Mouse (Mus musculus): Measurements from ENCODE around the gene Lpar2. TPM values are rescaled to one million over a fixed set of nuclear protein-coding genes. Genes with fewer than 3 reads are reported as not detected.

Lpar2 gene
- 0.08 TPM in 1 of 2 replicates, not detected in the other for polyA plus RNA-seq (2012; ENCODE audit: insufficient read depth, low replicate concordance)

GRCm38 (mm10) chr8:69822386-69823191 lies at the start of gene Lpar2:
TSS of gene Lpar2 (plus strand) at chr8:69822429.
- Histone ChIP-seq H3K27me3 (replicated peaks) (peaks cover 47% of the 10 kb centered on the region), H3K36me3 (replicated peaks; ENCODE audit: low read length) (peaks cover 30% of the 10 kb centered on the region), H3K9me3 (no peaks in the 10 kb centered on the region), H3K4me3 (replicated peaks) (peak within 1 kb of the TSS; percentile 89), H3K4me1 (peaks cover 25% of the 10 kb centered on the region)
- TF ChIP-seq GATA1 (IDR thresholded peaks at IDR 0.05; ENCODE audit: borderline replicate concordance, low read length) (no peak), FLI1 (IDR thresholded peaks at IDR 0.05; ENCODE audit: low read length) (no peak)

DNA sequence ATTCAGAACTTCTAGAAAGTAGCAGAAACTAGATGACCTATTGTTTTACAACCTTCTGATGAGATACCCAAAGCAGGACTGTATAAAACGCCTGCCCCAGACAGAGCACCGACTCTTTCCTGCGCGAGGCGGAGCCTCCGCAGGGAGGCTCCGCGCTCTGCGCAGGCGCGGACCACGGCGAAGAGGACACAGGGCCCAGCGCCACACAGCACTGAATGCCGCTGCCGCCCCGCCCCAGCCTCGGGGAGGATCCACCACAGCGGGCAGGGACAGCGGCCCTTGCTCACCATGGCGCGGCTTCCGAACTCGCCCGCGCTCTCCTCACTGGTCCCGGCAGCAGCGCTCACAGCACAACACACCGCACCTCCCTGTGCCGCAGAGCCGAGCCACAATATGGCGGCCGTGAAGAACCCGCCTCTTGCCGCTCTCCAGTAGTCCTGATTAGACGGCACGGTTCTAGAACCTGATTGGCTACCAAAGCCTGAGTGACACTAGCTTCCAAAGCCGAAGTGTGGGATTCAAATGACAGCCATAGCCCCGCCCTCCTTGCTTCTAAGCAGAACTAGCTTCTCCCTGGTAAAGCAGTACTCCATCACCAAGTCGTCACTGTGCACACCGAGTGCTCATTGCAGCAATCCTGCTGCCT lies 47.6 kb upstream of the Lpar2 start, which contains the start of gene Gm20422:
Gene Gm20422 (minus strand): TSS at position 384 of the 646 bp plus-strand sequence.
- no peak for TF ChIP-seq GATA1 (IDR thresholded peaks at IDR 0.05; ENCODE audit: borderline replicate concordance, low read length)
- TF ChIP-seq FLI1 (IDR thresholded peaks at IDR 0.05; ENCODE audit: low read length) = no peak
- H3K36me3 ChIP-seq (replicated peaks; ENCODE audit: low read length) = peaks cover 31% of the 10 kb centered on the region
- H3K27me3 ChIP-seq (replicated peaks) = no peaks in the 10 kb centered on the region
- peak within 1 kb of the TSS; percentile 98 for H3K4me3 ChIP-seq (replicated peaks)
- peaks cover 55% of the 10 kb centered on the region for H3K4me1 ChIP-seq
- H3K9me3 ChIP-seq = no peaks in the 10 kb centered on the region

DNA sequence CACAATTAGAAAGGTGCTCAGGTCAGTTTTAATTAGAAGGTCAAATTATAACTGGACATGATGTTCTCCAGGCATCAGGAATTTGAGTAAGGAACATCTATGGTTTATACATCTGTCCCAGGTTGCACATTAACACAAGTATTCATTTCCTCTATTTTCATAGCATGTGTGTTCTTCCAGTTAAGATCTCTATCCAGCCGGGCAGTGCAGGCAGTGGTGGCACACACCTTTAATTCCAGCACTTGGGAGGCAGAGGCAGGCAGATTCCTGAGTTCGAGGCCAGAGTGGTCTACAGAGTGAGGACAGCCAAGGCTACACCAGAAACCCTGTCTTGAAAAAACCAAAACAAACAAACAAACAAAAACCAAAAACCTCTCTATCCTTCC lies 47.1 kb upstream of the Lpar2 start:
- H3K4me3 ChIP-seq (replicated peaks) = peak overlapping the region; percentile 98
- no peaks in the 10 kb centered on the region for H3K9me3 ChIP-seq
- peaks cover 26% of the 10 kb centered on the region for H3K36me3 ChIP-seq (replicated peaks; ENCODE audit: low read length)
- no peak for TF ChIP-seq GATA1 (IDR thresholded peaks at IDR 0.05; ENCODE audit: borderline replicate concordance, low read length)
- no peak for TF ChIP-seq FLI1 (IDR thresholded peaks at IDR 0.05; ENCODE audit: low read length)
- H3K4me1 ChIP-seq = peaks cover 55% of the 10 kb centered on the region
- no peaks in the 10 kb centered on the region for H3K27me3 ChIP-seq (replicated peaks)

- Histone ChIP-seq H3K9me3 (no peaks in the 10 kb centered on the region), H3K27me3 (replicated peaks) (no peaks in the 10 kb centered on the region), H3K4me3 (replicated peaks) (no peak overlapping the region), H3K4me1 (peaks cover 48% of the 10 kb centered on the region), H3K36me3 (replicated peaks; ENCODE audit: low read length) (peaks cover 10% of the 10 kb centered on the region)
- TF ChIP-seq GATA1 (IDR thresholded peaks at IDR 0.05; ENCODE audit: borderline replicate concordance, low read length) (no peak), FLI1 (IDR thresholded peaks at IDR 0.05; ENCODE audit: low read length) (no peak)
Measured at GRCm38 (mm10) chr8:69777111-69777510, 45.1 kb upstream of the Lpar2 start.

- Histone ChIP-seq H3K27me3 (replicated peaks) (no peaks in the 10 kb centered on the region), H3K4me3 (replicated peaks) (peak overlapping the region; percentile 79)
Measured at GRCm38 (mm10) chr8:69789105-69789504, 33.1 kb upstream of the Lpar2 start.

DNA sequence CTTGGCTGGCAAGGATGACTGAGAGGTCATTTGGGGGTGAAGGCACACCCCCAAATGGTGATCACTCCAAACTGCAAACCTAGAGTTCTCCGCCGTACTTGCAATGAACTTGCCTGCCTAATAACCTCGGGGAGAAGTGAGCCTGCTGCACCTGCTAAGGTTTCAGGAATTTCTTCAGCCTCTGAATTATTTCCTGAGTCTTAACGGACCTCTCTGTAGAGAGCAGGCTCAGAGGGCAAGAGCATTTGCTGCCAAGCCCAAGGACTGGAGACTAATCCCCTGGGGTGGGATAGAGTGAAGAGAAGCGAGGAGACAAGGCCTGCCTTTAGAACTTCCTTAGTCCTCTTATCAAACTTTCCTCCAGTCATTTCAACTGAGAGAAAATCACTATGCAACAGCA lies 32.5 kb upstream of the Lpar2 start:
- Histone ChIP-seq H3K4me1 (peaks cover 49% of the 10 kb centered on the region), H3K4me3 (replicated peaks) (peak overlapping the region; percentile 98), H3K27me3 (replicated peaks) (no peaks in the 10 kb centered on the region), H3K9me3 (no peaks in the 10 kb centered on the region), H3K36me3 (replicated peaks; ENCODE audit: low read length) (peaks cover 22% of the 10 kb centered on the region)
- TF ChIP-seq GATA1 (IDR thresholded peaks at IDR 0.05; ENCODE audit: borderline replicate concordance, low read length) (no peak), FLI1 (IDR thresholded peaks at IDR 0.05; ENCODE audit: low read length) (no peak)

More at GRCm38 (mm10) chr8:69789105-69789504, 33.1 kb upstream of the Lpar2 start:
- Histone ChIP-seq H3K36me3 (replicated peaks; ENCODE audit: low read length) (peaks cover 15% of the 10 kb centered on the region), H3K9me3 (no peaks in the 10 kb centered on the region), H3K4me1 (peaks cover 45% of the 10 kb centered on the region)
- no peak for TF ChIP-seq FLI1 (IDR thresholded peaks at IDR 0.05; ENCODE audit: low read length)
- no peak for TF ChIP-seq GATA1 (IDR thresholded peaks at IDR 0.05; ENCODE audit: borderline replicate concordance, low read length)

- H3K4me3 ChIP-seq (replicated peaks) = peak overlapping the region; percentile 98
- H3K27me3 ChIP-seq (replicated peaks) = no peaks in the 10 kb centered on the region
- H3K4me1 ChIP-seq = peaks cover 52% of the 10 kb centered on the region
- TF ChIP-seq GATA1 (IDR thresholded peaks at IDR 0.05; ENCODE audit: borderline replicate concordance, low read length) = no peak
- no peak for TF ChIP-seq FLI1 (IDR thresholded peaks at IDR 0.05; ENCODE audit: low read length)
- H3K36me3 ChIP-seq (replicated peaks; ENCODE audit: low read length) = peaks cover 28% of the 10 kb centered on the region
- no peaks in the 10 kb centered on the region for H3K9me3 ChIP-seq
Measured at GRCm38 (mm10) chr8:69790364-69790763, 31.9 kb upstream of the Lpar2 start.

DNA sequence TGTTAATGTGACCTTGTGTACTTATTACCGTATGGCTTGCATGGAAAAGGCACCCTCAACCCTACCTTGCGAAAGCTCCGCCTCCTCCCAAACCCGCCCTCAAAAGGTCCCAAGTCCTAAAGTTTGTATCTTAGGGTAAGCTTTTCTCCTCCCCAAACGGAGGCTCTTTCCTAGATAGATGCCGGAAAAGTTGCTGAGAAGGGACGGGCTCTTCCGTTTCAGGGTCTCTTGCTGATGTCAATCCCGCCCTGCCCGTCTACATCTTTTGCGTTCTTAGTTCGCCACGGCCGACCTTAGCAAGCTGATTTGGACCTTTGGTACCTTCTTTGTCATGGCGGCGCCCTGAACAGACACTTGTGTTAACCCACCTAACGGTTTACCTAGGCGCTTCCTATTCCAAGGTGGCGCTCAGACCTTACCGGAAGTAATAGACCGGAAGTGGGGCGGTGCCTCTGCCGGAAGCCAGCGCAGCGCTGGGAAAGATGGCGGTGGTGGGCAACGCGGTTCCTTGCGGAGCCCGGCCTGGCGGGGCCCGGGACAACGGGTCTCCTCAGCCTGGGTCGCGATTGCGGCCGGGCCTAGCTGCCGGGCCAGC lies 31.4 kb upstream of the Lpar2 start, which contains the start of the genes Atp13a1 and Zfp866:
Gene Atp13a1 (plus strand): TSS at position 391 of the 595 bp plus-strand sequence.
Gene Zfp866 (minus strand): TSS at position 406 of the 595 bp plus-strand sequence.
- TF ChIP-seq FLI1 (IDR thresholded peaks at IDR 0.05; ENCODE audit: low read length) (peak; percentile 100; the same call in 1 of the 2 replicates), GATA1 (IDR thresholded peaks at IDR 0.05; ENCODE audit: borderline replicate concordance, low read length) (no peak)
- Histone ChIP-seq H3K36me3 (replicated peaks; ENCODE audit: low read length) (peaks cover 33% of the 10 kb centered on the region), H3K9me3 (no peaks in the 10 kb centered on the region), H3K27me3 (replicated peaks) (no peaks in the 10 kb centered on the region), H3K4me3 (replicated peaks) (peak within 1 kb of the TSS; percentile 98), H3K4me1 (peaks cover 52% of the 10 kb centered on the region)

GRCm38 (mm10) chr8:69791415-69792068 lies 30.7 kb upstream of the Lpar2 start:
- TF ChIP-seq FLI1 (IDR thresholded peaks at IDR 0.05; ENCODE audit: low read length) (no peak), GATA1 (IDR thresholded peaks at IDR 0.05; ENCODE audit: borderline replicate concordance, low read length) (no peak)
- H3K27me3 ChIP-seq (replicated peaks) = no peaks in the 10 kb centered on the region
- H3K4me3 ChIP-seq (replicated peaks) = peak overlapping the region; percentile 98
- no peaks in the 10 kb centered on the region for H3K9me3 ChIP-seq
- H3K36me3 ChIP-seq (replicated peaks; ENCODE audit: low read length) = peaks cover 40% of the 10 kb centered on the region
- H3K4me1 ChIP-seq = peaks cover 52% of the 10 kb centered on the region

All from megakaryocyte, embryonic 14.5 days (primary cell).